Mouse (Mus musculus) ZHBTc4 (cell line): ENCODE measurements around the gene Esp4.
"Not testable (repeated sequence)": the region's sequence is repeated elsewhere in the genome, so short reads cannot be mapped to it uniquely, and the experiment has no call there.

ENCODE experiments used
- DNase-seq: peaks from one replicate; pipeline ENCODE4 v3.0.0-alpha.2; 2011; ENCODE audit warnings: low read depth, low spot score

The Esp4 gene

DNA sequence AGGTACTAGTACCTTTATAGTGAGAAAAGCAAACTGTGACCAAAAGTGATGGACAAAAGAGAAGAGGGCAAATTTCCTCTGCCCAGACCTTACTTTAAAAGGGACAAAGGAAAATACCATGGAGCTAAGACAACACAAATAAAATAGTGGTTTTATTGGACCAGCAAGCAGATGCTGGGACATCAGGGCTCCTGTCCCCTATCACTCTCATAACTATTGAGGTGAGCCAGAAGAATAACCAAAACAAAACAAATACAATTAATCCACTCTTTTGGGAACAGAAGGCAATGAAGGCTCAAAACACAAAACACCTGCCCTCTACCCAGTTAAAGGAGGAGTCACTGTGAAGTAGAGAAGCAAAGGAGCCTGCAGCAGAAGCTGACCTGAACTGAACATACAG lies at the start of gene Esp4:
Gene Esp4, plus strand, starts transcription at position 301 of the 400 bp plus-strand sequence.
- DNase-seq: no peak

DNA sequence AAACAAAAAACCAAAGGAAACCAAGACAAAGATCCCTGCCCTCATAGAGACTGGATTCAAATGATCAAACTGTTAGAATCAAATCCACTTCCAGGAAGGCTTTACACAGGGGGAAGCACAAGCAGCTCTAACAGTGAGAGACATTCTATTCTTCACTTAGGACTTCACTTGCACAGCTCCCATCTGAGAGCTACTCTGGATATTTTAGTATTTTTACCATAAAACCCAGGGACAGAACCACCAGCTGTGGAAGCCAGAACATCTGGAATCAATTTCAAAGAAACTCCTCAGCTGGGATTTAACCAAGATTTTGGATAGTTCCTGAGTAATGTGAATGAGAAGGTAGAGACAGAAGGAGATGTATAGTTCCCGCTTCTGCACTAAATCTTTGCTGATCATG lies 44.9 kb upstream of the Esp4 start:
- no peak for DNase-seq

DNA sequence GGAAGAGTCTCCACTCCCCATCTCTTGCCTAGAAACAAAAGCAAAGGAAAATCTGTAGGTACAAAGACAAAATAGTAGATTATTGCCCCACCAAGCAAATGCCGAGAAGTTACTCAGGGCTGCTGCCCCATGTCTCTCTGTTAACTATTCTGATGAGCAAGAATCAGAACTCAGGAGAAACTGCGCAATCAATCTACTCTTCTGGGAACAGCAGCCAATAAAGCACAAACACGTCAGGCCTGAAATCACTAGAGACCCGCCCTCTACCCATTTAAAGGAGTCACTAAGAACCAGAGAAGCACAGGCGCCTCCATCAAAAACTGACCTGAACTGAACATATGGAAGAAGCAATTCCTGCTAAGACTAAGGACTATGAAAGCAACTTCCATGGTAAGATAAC lies 37.2 kb upstream of the Esp4 start, which contains the start of gene Esp6:
Gene Esp6, plus strand, starts transcription at position 301 of the 400 bp plus-strand sequence.
- no peak for DNase-seq

DNA sequence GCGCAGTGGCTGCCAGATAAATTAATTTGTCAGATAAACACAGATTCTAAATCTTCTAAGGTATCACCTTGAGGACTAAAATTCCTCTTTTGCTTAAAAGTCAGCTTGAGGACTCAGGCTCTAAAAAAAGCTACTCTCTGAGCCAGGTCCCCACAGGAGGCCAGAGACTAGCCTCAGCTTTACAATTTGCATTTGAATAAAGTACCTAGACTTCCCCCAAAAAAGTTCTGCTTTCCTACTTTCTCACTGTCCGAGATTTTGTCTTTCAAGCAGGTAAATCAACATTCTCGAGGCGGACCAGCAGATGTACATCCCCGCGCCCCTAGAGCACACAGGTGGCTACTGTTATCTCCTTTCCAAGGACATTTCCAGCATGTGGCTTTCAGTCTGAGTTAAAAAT lies 14.5 kb upstream of the Esp4 start:
- peak; percentile 32 for DNase-seq

DNA sequence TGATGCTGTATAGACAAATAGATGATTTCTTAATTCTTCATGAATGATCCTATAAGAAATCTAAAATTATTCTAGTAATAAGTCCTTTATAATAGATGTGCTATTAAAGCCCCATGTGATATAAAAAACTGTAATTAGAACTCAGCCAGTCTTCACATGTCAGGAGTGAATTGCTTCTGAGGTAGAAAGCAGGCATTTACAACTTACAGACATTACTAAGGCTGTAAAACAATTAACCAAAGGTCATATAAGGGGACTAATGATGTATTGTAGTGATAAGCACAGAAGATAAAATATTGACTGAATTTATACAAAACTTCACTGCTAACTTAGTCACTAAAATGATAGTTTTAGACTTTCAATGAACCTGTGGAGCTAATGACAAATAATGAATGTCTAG lies 7.1 kb upstream of the Esp4 start:
- DNase-seq: no peak

DNA sequence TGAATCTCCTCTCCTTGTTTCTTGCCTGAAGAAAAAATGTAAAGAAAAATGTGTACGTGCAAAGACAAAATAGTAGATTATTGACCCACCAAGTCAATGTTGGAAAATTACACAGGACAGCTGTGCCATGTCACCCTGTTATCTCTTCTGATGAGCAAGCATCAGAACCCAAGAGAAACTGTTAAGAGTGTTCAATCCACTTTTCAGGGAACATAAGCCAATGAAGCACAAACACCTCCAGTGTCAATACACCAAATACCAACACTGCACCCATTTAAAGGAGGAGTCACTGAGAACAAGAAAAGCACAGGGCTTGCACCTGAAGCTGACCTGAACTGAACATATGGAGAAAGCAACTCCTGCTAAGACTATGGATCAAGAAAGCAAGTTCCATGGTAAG lies 33.4 kb downstream of the Esp4 start, which contains the start of gene Esp3:
Gene Esp3, plus strand, starts transcription at position 301 of the 400 bp plus-strand sequence.
- not testable (repeated sequence) for DNase-seq
